In the genomic region with DNA sequence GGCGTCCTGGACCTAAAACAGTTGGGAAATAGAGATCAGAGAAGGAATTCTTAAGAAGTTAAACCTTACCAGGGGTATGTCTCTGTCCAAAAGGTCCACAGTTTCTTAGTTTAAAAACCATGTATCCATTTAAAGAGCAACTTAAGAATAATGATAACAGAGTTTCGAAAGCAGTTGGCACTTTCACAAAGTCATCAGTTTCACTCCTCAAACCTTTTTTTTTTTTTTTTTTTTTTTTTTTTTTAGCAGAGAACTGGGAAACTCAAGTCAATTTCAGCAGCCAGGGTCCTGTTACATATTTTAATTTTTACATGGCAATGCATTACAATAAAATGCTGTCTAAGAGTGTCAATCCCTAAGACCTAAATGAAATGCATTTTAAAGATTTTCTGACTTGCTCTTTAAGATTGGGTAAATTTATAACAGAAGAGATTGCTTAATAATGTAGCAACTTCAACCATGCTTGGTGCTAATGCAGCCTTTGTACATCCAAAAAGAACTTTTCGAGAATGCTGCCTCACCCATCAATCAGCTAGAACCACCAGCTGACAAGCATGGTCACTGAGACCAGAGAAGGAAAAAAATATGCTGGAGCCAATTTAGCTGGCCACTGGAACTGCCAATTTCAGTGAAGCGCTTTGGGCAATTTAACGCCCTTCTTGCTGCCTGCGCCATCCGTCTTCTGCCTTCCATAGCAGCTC, we compare ENCODE assay signal across 25 mouse cellular contexts. TPM values are rescaled to one million over a fixed set of nuclear protein-coding genes. Genes with fewer than 3 reads are reported as not detected.
DNase-seq lines count a peak whose midpoint lies in the region; ATAC-seq and TF ChIP-seq lines count a peak whose summit lies in the region.
"Had no signal": no experiment of that assay in that cellular context is flagged by ENCODE, and none has a peak within 500 bp of the region (broad histone marks: within the 10 kb centered on the region; RNA-seq: fewer than 3 reads in every experiment).

No protein-coding gene starts in this region.

- peaks cover 3% of the 10 kb centered on the region; the same call in 1 of the 2 replicates for H3K4me1 ChIP-seq in forebrain, embryonic 11.5 days (replicated peaks; ENCODE audit: control insufficient read depth, insufficient read depth, low read length)
- H3K4me1 ChIP-seq in forebrain, embryonic 16.5 days (replicated peaks; ENCODE audit: control insufficient read depth, insufficient read depth, low read length), result no peaks in the 10 kb centered on the region; the same call in 1 of the 2 replicates
- H3K4me1 ChIP-seq in lung, postnatal 0 days (ENCODE audit: insufficient read depth, low read depth, low read length), result no peaks in the 10 kb centered on the region
- no peaks in the 10 kb centered on the region for H3K4me1 ChIP-seq in cerebellum, adult 2 months (ENCODE audit: control insufficient read depth, insufficient read depth, low read length)
- H3K4me1 ChIP-seq: embryonic facial prominence, embryonic 12.5 days; embryonic facial prominence, embryonic 15.5 days; heart, embryonic 13.5 days; hindbrain, embryonic 12.5 days; hindbrain, embryonic 15.5 days had no signal

- no peaks in the 10 kb centered on the region for H3K27me3 ChIP-seq in forebrain, embryonic 11.5 days (ENCODE audit: control insufficient read depth, insufficient read depth, low read length)
- no peaks in the 10 kb centered on the region for H3K27me3 ChIP-seq in forebrain, embryonic 16.5 days (replicated peaks; ENCODE audit: control insufficient read depth, insufficient read depth, low read length)
- no peaks in the 10 kb centered on the region for H3K27me3 ChIP-seq in lung, postnatal 0 days (replicated peaks; ENCODE audit: insufficient read depth, low read length)
- no peaks in the 10 kb centered on the region for H3K27me3 ChIP-seq in cerebellum, adult 2 months (ENCODE audit: control insufficient read depth, insufficient read depth, low read length)
- H3K27me3 ChIP-seq: embryonic facial prominence, embryonic 12.5 days; embryonic facial prominence, embryonic 15.5 days; forebrain, embryonic 15.5 days; hindbrain, embryonic 15.5 days had no signal

- no peaks in the 10 kb centered on the region for H3K36me3 ChIP-seq in forebrain, embryonic 11.5 days (ENCODE audit: control insufficient read depth, insufficient read depth, low read length)
- no peaks in the 10 kb centered on the region for H3K36me3 ChIP-seq in forebrain, embryonic 16.5 days (ENCODE audit: control insufficient read depth, insufficient read depth)
- no peaks in the 10 kb centered on the region for H3K36me3 ChIP-seq in lung, postnatal 0 days (ENCODE audit: insufficient read depth, low read length)
- H3K36me3 ChIP-seq: embryonic facial prominence, embryonic 12.5 days; embryonic facial prominence, embryonic 15.5 days; forebrain, embryonic 12.5 days; forebrain, embryonic 15.5 days; heart, embryonic 13.5 days; hindbrain, embryonic 12.5 days; hindbrain, embryonic 15.5 days had no signal

- ATAC-seq in forebrain, embryonic 11.5 days (replicated peaks; ENCODE audit: low FRiP score), result no peak
- ATAC-seq in forebrain, embryonic 16.5 days, result no peak
- ATAC-seq in lung, postnatal 0 days, result no peak
- ATAC-seq: CD4-positive, CD25-positive, alpha-beta regulatory T cell, adult 4 months; forebrain, embryonic 15.5 days; intestine, postnatal 0 days had no signal

- no peak overlapping the region for H3K4me2 ChIP-seq in forebrain, embryonic 11.5 days (ENCODE audit: low read depth, low read length, severe bottlenecking)
- no peak overlapping the region for H3K4me2 ChIP-seq in forebrain, embryonic 16.5 days (ENCODE audit: low read length)
- H3K4me2 ChIP-seq in lung, postnatal 0 days (replicated peaks; ENCODE audit: low read depth, low read length), result no peak overlapping the region
- H3K4me2 ChIP-seq: embryonic facial prominence, embryonic 12.5 days; embryonic facial prominence, embryonic 15.5 days; forebrain, embryonic 12.5 days; forebrain, embryonic 15.5 days; heart, embryonic 13.5 days; hindbrain, embryonic 12.5 days; hindbrain, embryonic 15.5 days had no signal

- WGBS in forebrain, embryonic 11.5 days, result 89% methylated on average over 7 of the region's 7 CpGs
- 75% methylated on average over 7 of the region's 7 CpGs for WGBS in forebrain, embryonic 16.5 days
- 66% methylated on average over 7 of the region's 7 CpGs for WGBS in lung, postnatal 0 days
- WGBS in cerebellum, adult 2 months, result 51% methylated on average over 7 of the region's 7 CpGs

- H3K27ac ChIP-seq in forebrain, embryonic 11.5 days (ENCODE audit: low read depth, low read length), result no peak overlapping the region
- no peak overlapping the region for H3K27ac ChIP-seq in forebrain, embryonic 16.5 days (ENCODE audit: low read length)
- no peak overlapping the region for H3K27ac ChIP-seq in lung, postnatal 0 days (ENCODE audit: low read length)
- no peak overlapping the region for H3K27ac ChIP-seq in cerebellum, adult 2 months (ENCODE audit: insufficient read depth, low read length)
- H3K27ac ChIP-seq: embryonic facial prominence, embryonic 12.5 days; embryonic facial prominence, embryonic 15.5 days; forebrain, embryonic 12.5 days; forebrain, embryonic 15.5 days; heart, embryonic 13.5 days; hindbrain, embryonic 12.5 days; hindbrain, embryonic 15.5 days had no signal

- no peak overlapping the region for H3K9ac ChIP-seq in forebrain, embryonic 11.5 days (ENCODE audit: low read length)
- no peak overlapping the region for H3K9ac ChIP-seq in forebrain, embryonic 16.5 days (replicated peaks; ENCODE audit: low read depth, low read length)
- no peak overlapping the region for H3K9ac ChIP-seq in lung, postnatal 0 days (replicated peaks; ENCODE audit: low read depth)
- H3K9ac ChIP-seq: embryonic facial prominence, embryonic 12.5 days; embryonic facial prominence, embryonic 15.5 days; forebrain, embryonic 12.5 days; forebrain, embryonic 15.5 days; heart, embryonic 13.5 days; hindbrain, embryonic 12.5 days; hindbrain, embryonic 15.5 days had no signal

- DNase-seq in forebrain, embryonic 11.5 days (ENCODE audit: low spot score), result peak; percentile 37
- DNase-seq in lung, postnatal 0 days (ENCODE audit: low spot score), result peak; percentile 55
- DNase-seq in lung, postnatal 36 days, result no peak
- DNase-seq in brain, embryonic 14.5 days (ENCODE audit: low read depth), result peak; percentile 27
- no peak for DNase-seq in cerebellum, adult 2 months
- no peak for DNase-seq in spleen, adult 18-20 months
- DNase-seq: adrenal gland, postnatal 10 days; adrenal gland, postnatal 36 days; cerebellum, adult 11 months; cerebellum, adult 8-10 months; cerebellum, postnatal 10 days; cerebellum, postnatal 36 days; gastrocnemius, postnatal 14 days; heart, adult 18-20 months; kidney, adult 2 months had no signal

- H3K9me3 ChIP-seq in forebrain, embryonic 11.5 days (ENCODE audit: control insufficient read depth, low read length), result no peaks in the 10 kb centered on the region
- H3K9me3 ChIP-seq in forebrain, embryonic 16.5 days (ENCODE audit: control insufficient read depth, low read length), result no peaks in the 10 kb centered on the region
- H3K9me3 ChIP-seq in lung, postnatal 0 days (ENCODE audit: low read length), result no peaks in the 10 kb centered on the region
- H3K9me3 ChIP-seq: embryonic facial prominence, embryonic 12.5 days; embryonic facial prominence, embryonic 15.5 days; forebrain, embryonic 12.5 days; forebrain, embryonic 15.5 days; heart, embryonic 13.5 days; hindbrain, embryonic 12.5 days; hindbrain, embryonic 15.5 days had no signal

- no peak overlapping the region for H3K4me3 ChIP-seq in forebrain, embryonic 11.5 days (ENCODE audit: low read depth, low read length)
- no peak overlapping the region for H3K4me3 ChIP-seq in forebrain, embryonic 16.5 days (replicated peaks; ENCODE audit: low read length)
- no peak overlapping the region for H3K4me3 ChIP-seq in lung, postnatal 0 days (ENCODE audit: low read depth, low read length)
- H3K4me3 ChIP-seq in cerebellum, adult 2 months (replicated peaks; ENCODE audit: insufficient read depth, low read depth, low read length), result no peak overlapping the region
- H3K4me3 ChIP-seq: embryonic facial prominence, embryonic 12.5 days; embryonic facial prominence, embryonic 15.5 days; forebrain, embryonic 12.5 days; forebrain, embryonic 15.5 days; heart, embryonic 13.5 days; hindbrain, embryonic 12.5 days; hindbrain, embryonic 15.5 days had no signal

- no peak for TF ChIP-seq POLR2A in brain, embryonic 14.5 days (IDR thresholded peaks at IDR 0.05; ENCODE audit: borderline replicate concordance, extremely low read depth, insufficient read depth, insufficient read length, poor library complexity, severe bottlenecking)
- TF ChIP-seq POLR2A in cerebellum, adult 2 months (IDR thresholded peaks at IDR 0.05; ENCODE audit: borderline replicate concordance, insufficient read depth, low read length), result no peak

- no peak for TF ChIP-seq CTCF in lung, postnatal 0 days (IDR thresholded peaks at IDR 0.05)
- no peak for TF ChIP-seq CTCF in brain, embryonic 14.5 days (IDR thresholded peaks at IDR 0.05; ENCODE audit: borderline replicate concordance, extremely low read depth, insufficient read depth, insufficient read length)
- TF ChIP-seq CTCF in cerebellum, adult 2 months (IDR thresholded peaks at IDR 0.05; ENCODE audit: borderline replicate concordance, insufficient read depth, low read depth, low read length), result no peak

- no peak for TF ChIP-seq EP300 in lung, postnatal 0 days (IDR thresholded peaks at IDR 0.05)

RNA-seq across cellular contexts. Expression of gene Dct, which starts 11.3 kb away (rescaled TPM):
- polyA plus RNA-seq in forebrain, embryonic 11.5 days (2014; fragmentation: Nextera tagmentation; extraction: Ambion mirVana), result 8.5 and 9.7 TPM in 2 replicates
- 6.3 and 6.4 TPM in 2 replicates for polyA plus RNA-seq in forebrain, embryonic 16.5 days (2015; fragmentation: Nextera tagmentation; extraction: Ambion mirVana)
- polyA plus RNA-seq in lung, postnatal 0 days (2015; fragmentation: Nextera tagmentation; extraction: Ambion mirVana), result 0.24 and 0.39 TPM in 2 replicates
- polyA plus RNA-seq in brain, embryonic 14.5 days (2012; rRNA removed), result 3.1 and 7.6 TPM in 2 replicates
- 0.64 and 0.98 TPM in 2 replicates for polyA plus RNA-seq in cerebellum, adult 2 months (2012; rRNA removed)

Comparison
In these comparisons a context has a peak if more than half of its experiments do, and no peak if none do; other contexts are left out.
1. DNase-seq: peak in forebrain, embryonic 11.5 days (single experiment), lung, postnatal 0 days (single experiment) and brain, embryonic 14.5 days (single experiment); none in lung, postnatal 36 days (single experiment), cerebellum, adult 2 months (0 of 2) and spleen, adult 18-20 months (0 of 2).